Mouse (Mus musculus): ENCODE measurements around the gene Rnf167. TPM values are rescaled to one million over a fixed set of nuclear protein-coding genes. Genes with fewer than 3 reads are reported as not detected.

The Rnf167 gene
- total and polyA plus RNA-seq, 2 experiments from 2014 or later: 76.4 to 109 TPM

DNA sequence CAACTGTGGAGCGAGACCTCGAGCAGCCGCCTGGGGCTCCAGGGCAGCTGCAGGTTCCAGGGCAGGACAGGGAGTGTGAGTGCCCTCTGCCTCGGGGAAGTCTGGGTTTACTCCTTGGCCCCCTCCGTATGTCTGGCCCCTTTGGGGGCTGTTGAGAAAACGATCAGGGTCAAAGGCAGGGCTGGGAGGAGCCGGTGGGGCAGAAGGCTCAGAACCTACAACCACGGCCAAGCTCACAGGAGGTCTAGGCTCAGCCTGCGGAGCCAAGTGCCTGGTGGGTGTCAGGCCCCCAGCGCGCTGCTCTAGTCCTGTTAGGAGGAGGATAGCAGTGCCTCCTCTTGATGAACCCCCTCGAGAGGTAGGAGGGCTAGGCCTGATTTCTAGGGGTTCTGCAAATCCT lies 34.1 kb downstream of the Rnf167 start:
- H3K9me3 ChIP-seq (ENCODE audit: low read length): no peaks in the 10 kb centered on the region
- no peak for DNase-seq
- no peaks in the 10 kb centered on the region for H3K27me3 ChIP-seq (ENCODE audit: insufficient read depth, low read length)
- H3K27ac ChIP-seq (ENCODE audit: low read depth, low read length): peak overlapping the region; percentile 64
- 70% methylated on average over 12 of the region's 12 CpGs for WGBS
- ATAC-seq: no peak
- no peak for TF ChIP-seq CTCF (IDR thresholded peaks at IDR 0.05; ENCODE audit: low read depth)
- no peaks in the 10 kb centered on the region for H3K4me1 ChIP-seq (ENCODE audit: insufficient read depth)
- H3K4me2 ChIP-seq (ENCODE audit: low read depth): no peak overlapping the region
- H3K36me3 ChIP-seq (ENCODE audit: insufficient read depth): peaks cover 62% of the 10 kb centered on the region
- 0 out of 2 replicates have a peak overlapping the region, but pooled peaks have one; percentile 10 for H3K9ac ChIP-seq
- no peak overlapping the region for H3K4me3 ChIP-seq (ENCODE audit: low read depth, low read length)

DNA sequence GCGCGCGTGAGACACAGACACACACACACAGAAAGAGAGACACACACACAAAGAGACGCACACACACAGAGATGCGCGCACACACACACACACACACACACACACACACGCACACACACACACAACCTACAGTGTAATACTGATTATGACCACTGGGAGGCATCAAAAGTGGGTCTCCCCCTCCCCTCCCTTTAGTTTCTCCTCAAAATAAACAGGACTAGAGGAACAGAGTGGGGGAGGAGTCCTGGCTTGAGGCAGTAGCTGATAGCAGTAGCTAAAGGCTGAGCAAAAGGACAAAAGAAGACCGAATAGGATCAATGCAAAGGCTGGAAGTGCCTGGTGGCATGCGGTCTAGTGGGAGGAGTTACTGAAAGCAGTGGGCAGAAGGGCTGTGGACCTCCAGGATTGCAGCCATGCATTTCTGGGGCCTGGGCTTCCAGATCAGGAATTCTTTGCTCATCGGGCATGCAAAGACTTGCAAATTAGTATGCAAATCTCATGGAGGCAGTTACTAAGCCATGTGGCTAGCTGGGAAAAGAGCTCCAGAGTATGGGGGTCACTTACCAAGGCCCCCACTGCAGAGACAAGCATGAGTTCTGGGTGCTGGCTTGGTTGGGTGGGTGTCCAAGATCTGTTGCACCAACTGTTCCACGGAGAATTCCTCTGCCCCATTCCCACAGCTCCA lies 35.0 kb downstream of the Rnf167 start:
- Histone ChIP-seq H3K4me2 (ENCODE audit: low read depth) (peak overlapping the region; percentile 26; the same call in 1 of the 2 replicates), H3K4me1 (ENCODE audit: insufficient read depth) (peaks cover 8% of the 10 kb centered on the region; the same call in 1 of the 2 replicates), H3K4me3 (ENCODE audit: low read depth, low read length) (no peak overlapping the region), H3K27ac (ENCODE audit: low read depth, low read length) (peak overlapping the region; percentile 68), H3K36me3 (ENCODE audit: insufficient read depth) (peaks cover 53% of the 10 kb centered on the region), H3K9me3 (ENCODE audit: low read length) (no peaks in the 10 kb centered on the region), H3K27me3 (ENCODE audit: insufficient read depth, low read length) (no peaks in the 10 kb centered on the region), H3K9ac (peak overlapping the region; percentile 23; the same call in 1 of the 2 replicates)
- ATAC-seq (peak; percentile 89), DNase-seq (peak; percentile 87)
- 10% methylated on average over 11 of the region's 11 CpGs for WGBS
- peak; percentile 92 for TF ChIP-seq CTCF (IDR thresholded peaks at IDR 0.05; ENCODE audit: low read depth)

DNA sequence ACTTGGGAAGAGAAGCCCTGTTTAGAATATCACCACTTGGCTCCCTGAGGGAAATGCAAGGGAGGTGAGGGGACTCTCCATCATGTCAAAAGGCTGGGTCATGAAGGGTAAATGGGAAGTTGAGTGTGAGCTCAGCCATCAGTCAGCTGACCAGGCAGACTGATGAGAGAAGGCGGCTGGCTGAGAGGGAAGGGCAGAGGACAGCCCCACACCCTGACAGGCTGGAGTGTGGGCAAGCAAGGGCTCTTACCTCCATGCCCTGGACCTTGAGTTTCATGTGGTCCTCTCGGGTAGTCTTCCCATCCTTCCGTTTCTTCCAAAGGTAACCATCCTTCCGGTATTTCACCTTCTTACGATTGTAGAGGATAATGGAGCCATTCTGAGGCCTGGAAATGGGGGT lies 36.6 kb downstream of the Rnf167 start:
- no peak for TF ChIP-seq CTCF (IDR thresholded peaks at IDR 0.05; ENCODE audit: low read depth)
- no peaks in the 10 kb centered on the region for H3K9me3 ChIP-seq (ENCODE audit: low read length)
- DNase-seq: no peak
- H3K4me1 ChIP-seq (ENCODE audit: insufficient read depth): peaks cover 15% of the 10 kb centered on the region; the same call in 1 of the 2 replicates
- no peak overlapping the region for H3K4me2 ChIP-seq (ENCODE audit: low read depth)
- H3K27me3 ChIP-seq (ENCODE audit: insufficient read depth, low read length): no peaks in the 10 kb centered on the region
- 91% methylated on average over 5 of the region's 5 CpGs for WGBS
- H3K9ac ChIP-seq: no peak overlapping the region
- ATAC-seq: no peak
- H3K27ac ChIP-seq (ENCODE audit: low read depth, low read length): no peak overlapping the region
- H3K36me3 ChIP-seq (ENCODE audit: insufficient read depth): peaks cover 47% of the 10 kb centered on the region
- H3K4me3 ChIP-seq (ENCODE audit: low read depth, low read length): no peak overlapping the region

DNA sequence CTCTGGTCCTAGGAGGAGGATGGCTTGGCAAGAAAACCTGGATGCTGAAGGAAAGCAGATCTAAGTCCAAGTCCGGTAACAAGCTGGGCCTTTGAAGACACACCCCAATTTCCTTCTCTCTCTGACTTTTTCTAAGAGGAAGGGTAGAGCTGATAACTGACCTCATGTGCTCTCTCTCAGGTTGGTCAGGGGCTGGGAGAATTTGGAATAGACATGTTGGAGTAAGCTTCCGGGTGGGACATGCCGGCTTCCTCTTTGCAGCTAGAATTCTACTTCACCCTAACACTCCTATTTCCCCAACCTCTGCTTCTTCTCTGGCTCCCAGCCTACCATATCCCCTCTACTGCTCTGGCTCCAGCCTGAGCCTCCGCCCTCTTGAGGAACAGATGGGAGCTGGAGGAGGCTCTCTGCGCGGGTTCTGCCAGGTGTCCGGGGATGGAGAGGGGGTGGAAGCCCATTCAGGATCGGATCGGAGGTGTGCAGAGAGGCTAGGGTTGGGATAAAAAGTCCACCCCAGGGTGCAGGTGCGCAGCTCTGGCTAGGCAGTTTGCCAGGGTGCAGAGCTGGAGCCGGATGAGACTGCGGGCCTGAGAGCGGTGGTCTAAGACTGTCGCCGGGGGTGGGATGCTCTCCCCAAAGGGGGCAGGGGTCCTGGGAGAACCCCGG lies 40.0 kb downstream of the Rnf167 start:
- peak overlapping the region; percentile 87 for H3K27ac ChIP-seq (ENCODE audit: low read depth, low read length)
- H3K9ac ChIP-seq: peak overlapping the region; percentile 93
- H3K4me3 ChIP-seq (ENCODE audit: low read depth, low read length): peak overlapping the region; percentile 91
- TF ChIP-seq CTCF (IDR thresholded peaks at IDR 0.05; ENCODE audit: low read depth): no peak
- peaks cover 23% of the 10 kb centered on the region for H3K36me3 ChIP-seq (ENCODE audit: insufficient read depth)
- H3K27me3 ChIP-seq (ENCODE audit: insufficient read depth, low read length): no peaks in the 10 kb centered on the region
- ATAC-seq: peak; percentile 59
- H3K4me1 ChIP-seq (ENCODE audit: insufficient read depth): peaks cover 21% of the 10 kb centered on the region; the same call in 1 of the 2 replicates
- H3K4me2 ChIP-seq (ENCODE audit: low read depth): peak overlapping the region; percentile 90
- WGBS: 4% methylated on average over 16 of the region's 16 CpGs
- peak; percentile 36 for DNase-seq
- no peaks in the 10 kb centered on the region for H3K9me3 ChIP-seq (ENCODE audit: low read length)

DNA sequence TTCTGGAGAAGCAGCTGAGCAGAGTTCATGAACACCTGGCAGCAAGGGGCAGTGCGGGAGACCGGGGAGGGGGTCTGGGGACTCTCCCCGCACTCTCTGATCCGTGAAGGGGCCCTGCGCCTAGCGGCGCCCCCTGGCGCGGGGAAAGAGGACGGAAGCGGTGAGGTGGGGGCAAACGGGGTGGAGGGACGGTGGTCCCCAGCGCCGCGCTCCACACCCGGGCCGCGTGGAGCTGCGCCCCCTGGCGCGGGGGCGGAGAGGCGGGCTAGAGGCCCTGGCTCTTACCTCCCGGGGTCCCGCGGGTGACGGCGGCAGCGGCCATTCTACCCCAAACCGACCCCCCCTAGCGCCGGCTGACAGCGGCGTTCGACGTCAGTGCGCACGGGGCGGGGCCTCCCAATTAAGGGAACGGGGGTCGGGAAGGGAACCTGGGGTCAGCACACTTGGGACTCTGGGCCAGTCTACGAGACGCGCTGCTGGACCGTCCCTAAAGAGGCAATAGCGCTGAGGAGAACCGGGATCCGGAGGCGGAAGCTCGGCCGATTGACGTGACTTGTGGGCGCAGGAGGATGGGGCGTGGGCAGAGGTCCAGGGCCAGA lies 40.7 kb downstream of the Rnf167 start, which contains the start of gene Camta2:
Gene Camta2 (minus strand): TSS at position 505 of the 599 bp plus-strand sequence.
- Histone ChIP-seq H3K4me1 (ENCODE audit: insufficient read depth) (peaks cover 21% of the 10 kb centered on the region; the same call in 1 of the 2 replicates), H3K4me3 (ENCODE audit: low read depth, low read length) (peak within 1 kb of the TSS; percentile 91), H3K27ac (ENCODE audit: low read depth, low read length) (peak within 1 kb of the TSS; percentile 87), H3K9ac (peak within 1 kb of the TSS; percentile 93), H3K36me3 (ENCODE audit: insufficient read depth) (peaks cover 18% of the 10 kb centered on the region), H3K27me3 (ENCODE audit: insufficient read depth, low read length) (no peaks in the 10 kb centered on the region), H3K4me2 (ENCODE audit: low read depth) (peak within 1 kb of the TSS; percentile 90), H3K9me3 (ENCODE audit: low read length) (no peaks in the 10 kb centered on the region)
- ATAC-seq (peak; percentile 87), DNase-seq (peak; percentile 86)
- WGBS: 3% methylated on average over 55 of the region's 55 CpGs
- TF ChIP-seq CTCF (IDR thresholded peaks at IDR 0.05; ENCODE audit: low read depth): peak; percentile 81

DNA sequence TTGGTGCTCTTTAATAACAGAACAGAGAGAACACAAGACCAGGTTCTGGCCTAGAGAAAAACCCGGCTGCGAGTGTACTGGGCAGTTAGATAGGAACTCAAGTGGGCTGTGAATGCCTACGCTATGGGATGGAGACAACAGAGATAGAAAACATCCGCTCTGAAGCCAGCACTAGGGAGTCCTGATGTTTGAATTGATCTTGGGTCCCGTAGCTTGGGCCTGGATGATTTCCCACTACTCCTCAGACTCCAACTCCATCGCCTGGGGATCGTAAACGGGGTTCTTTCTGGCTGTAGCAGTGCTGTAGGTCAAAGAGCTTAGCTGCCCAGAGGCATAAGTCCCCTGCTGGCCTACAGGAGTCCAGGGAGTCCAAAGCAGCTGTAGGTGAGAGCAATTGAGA lies 41.3 kb downstream of the Rnf167 start:
- TF ChIP-seq CTCF (IDR thresholded peaks at IDR 0.05; ENCODE audit: low read depth): no peak

More for the DNA sequence above, 41.3 kb downstream of the Rnf167 start:
- H3K36me3 ChIP-seq (ENCODE audit: insufficient read depth): peaks cover 16% of the 10 kb centered on the region
- H3K9me3 ChIP-seq (ENCODE audit: low read length): no peaks in the 10 kb centered on the region
- DNase-seq (no peak), ATAC-seq (no peak)
- H3K27ac ChIP-seq (ENCODE audit: low read depth, low read length): peak overlapping the region; percentile 87
- 10% methylated on average over 8 of the region's 8 CpGs for WGBS
- H3K27me3 ChIP-seq (ENCODE audit: insufficient read depth, low read length): no peaks in the 10 kb centered on the region
- peak overlapping the region; percentile 91 for H3K4me3 ChIP-seq (ENCODE audit: low read depth, low read length)
- H3K4me2 ChIP-seq (ENCODE audit: low read depth): peak overlapping the region; percentile 90
- peaks cover 21% of the 10 kb centered on the region; the same call in 1 of the 2 replicates for H3K4me1 ChIP-seq (ENCODE audit: insufficient read depth)
- H3K9ac ChIP-seq: peak overlapping the region; percentile 93

Data from forebrain, postnatal 0 days (tissue).